Mouse (Mus musculus) liver, embryonic 12.5 days (tissue): Measurements from ENCODE around the gene Cmtm2b. TPM values are rescaled to one million over a fixed set of nuclear protein-coding genes. Genes with fewer than 3 reads are reported as not detected.

ENCODE experiments used
- ATAC-seq: fragments of 200-750 bp; cut with Nextera tagmentation; 2 replicates; pipeline ENCODE4 v1.8.0; 2017; ENCODE audit warnings: moderate number of reproducible peaks, mild to moderate bottlenecking, moderate library complexity
- H3K27ac ChIP-seq: fragments of 300-500 bp; sonication (generic); 2 replicates; pipeline ENCODE4 v1.5.1; 2016; ENCODE audit warnings: mild to moderate bottlenecking
- H3K27me3 ChIP-seq: fragments of 300-500 bp; sonication (generic); replicated peaks from 2 replicates; pipeline ENCODE4 v1.6.1; 2016; ENCODE audit warnings: mild to moderate bottlenecking, moderate library complexity
- H3K36me3 ChIP-seq: fragments of 300-500 bp; sonication (generic); 2 replicates; pipeline ENCODE4 v1.6.1; 2016; ENCODE audit warnings: mild to moderate bottlenecking, moderate library complexity
- H3K4me1 ChIP-seq: fragments of 300-500 bp; sonication (generic); 2 replicates; pipeline ENCODE4 v1.6.1; 2016
- H3K4me2 ChIP-seq: fragments of 300-500 bp; sonication (generic); 2 replicates; pipeline ENCODE4 v1.6.1; 2016; ENCODE audit warnings: mild to moderate bottlenecking, moderate library complexity
- H3K4me3 ChIP-seq: fragments of 300-500 bp; sonication (generic); 2 replicates; pipeline ENCODE4 v1.5.1; 2016; ENCODE audit warnings: mild to moderate bottlenecking, moderate library complexity
- H3K9ac ChIP-seq: fragments of 300-500 bp; sonication (generic); 2 replicates; pipeline ENCODE4 v1.6.1; 2016; ENCODE audit warnings: mild to moderate bottlenecking, moderate library complexity
- H3K9me3 ChIP-seq: fragments of 300-500 bp; sonication (generic); replicated peaks from 2 replicates; pipeline ENCODE4 v1.6.1; 2016; ENCODE audit warnings: mild to moderate bottlenecking, moderate library complexity
- WGBS: fragments of 180-500 bp; shearing (Covaris S2); methylation state at CpG from one replicate; pipeline ENCODE4 v1.1.7; 2016; ENCODE audit not compliant: insufficient replicate concordance; 5-methylcytosine and 5-hydroxymethylcytosine counted together
- polyA plus RNA-seq: library from polyadenylated mRNA; unstranded; fragments of >200 nt; fragmentation: Nextera tagmentation; extraction: Ambion mirVana; gene quantifications from 2 replicates; pipeline ENCODE4 v1.2.1, GENCODE M21; 2016

Gene Cmtm2b
- polyA plus RNA-seq, 1 experiment from 2014 or later = not detected

GRCm38 (mm10) chr8:104373779-104374178, 51.7 kb downstream of the Cmtm2b start:
- no peak overlapping the region for H3K27ac ChIP-seq
- WGBS = 72% methylated on average over 11 of the region's 11 CpGs
- no peak overlapping the region for H3K4me3 ChIP-seq
- peaks cover 7% of the 10 kb centered on the region; the same call in 1 of the 2 replicates for H3K4me1 ChIP-seq
- no peaks in the 10 kb centered on the region for H3K9me3 ChIP-seq
- no peak overlapping the region for H3K4me2 ChIP-seq
- no peaks in the 10 kb centered on the region for H3K36me3 ChIP-seq
- H3K27me3 ChIP-seq = no peaks in the 10 kb centered on the region
- H3K9ac ChIP-seq = no peak overlapping the region
- no peak for ATAC-seq

GRCm38 (mm10) chr8:104374269-104374668, 52.2 kb downstream of the Cmtm2b start:
- Histone ChIP-seq H3K4me1 (peaks cover 7% of the 10 kb centered on the region; the same call in 1 of the 2 replicates), H3K4me3 (no peak overlapping the region), H3K36me3 (no peaks in the 10 kb centered on the region), H3K9me3 (no peaks in the 10 kb centered on the region), H3K4me2 (no peak overlapping the region), H3K27ac (no peak overlapping the region), H3K27me3 (no peaks in the 10 kb centered on the region), H3K9ac (no peak overlapping the region)
- WGBS = 70% methylated on average over 11 of the region's 11 CpGs
- no peak for ATAC-seq

- Histone ChIP-seq H3K27me3 (no peaks in the 10 kb centered on the region), H3K4me1 (peaks cover 7% of the 10 kb centered on the region; the same call in 1 of the 2 replicates), H3K9me3 (no peaks in the 10 kb centered on the region), H3K4me3 (no peak overlapping the region), H3K36me3 (no peaks in the 10 kb centered on the region), H3K4me2 (no peak overlapping the region), H3K9ac (no peak overlapping the region), H3K27ac (0 out of 2 replicates have a peak overlapping the region, but pooled peaks have one; percentile 12)
- ATAC-seq = peak; percentile 61
- WGBS = 58% methylated on average over 14 of the region's 14 CpGs
Observed at GRCm38 (mm10) chr8:104374864-104375846, 53.1 kb downstream of the Cmtm2b start.

GRCm38 (mm10) chr8:104375959-104376358, 53.9 kb downstream of the Cmtm2b start:
- no peak overlapping the region for H3K4me3 ChIP-seq
- no peak overlapping the region for H3K9ac ChIP-seq
- no peaks in the 10 kb centered on the region for H3K36me3 ChIP-seq
- H3K9me3 ChIP-seq = no peaks in the 10 kb centered on the region
- ATAC-seq = no peak
- 64% methylated on average over 5 of the region's 5 CpGs for WGBS
- H3K27me3 ChIP-seq = no peaks in the 10 kb centered on the region
- 0 out of 2 replicates have a peak overlapping the region, but pooled peaks have one; percentile 30 for H3K27ac ChIP-seq
- H3K4me1 ChIP-seq = peaks cover 7% of the 10 kb centered on the region; the same call in 1 of the 2 replicates
- no peak overlapping the region for H3K4me2 ChIP-seq

GRCm38 (mm10) chr8:104376669-104377068, 54.6 kb downstream of the Cmtm2b start:
- Histone ChIP-seq H3K27me3 (no peaks in the 10 kb centered on the region), H3K4me1 (peaks cover 7% of the 10 kb centered on the region; the same call in 1 of the 2 replicates), H3K4me2 (no peak overlapping the region), H3K27ac (no peak overlapping the region), H3K9ac (no peak overlapping the region), H3K9me3 (no peaks in the 10 kb centered on the region), H3K36me3 (no peaks in the 10 kb centered on the region), H3K4me3 (no peak overlapping the region)
- WGBS = 70% methylated on average over 11 of the region's 11 CpGs
- ATAC-seq = no peak

GRCm38 (mm10) chr8:104379301-104379836, 57.3 kb downstream of the Cmtm2b start:
- Histone ChIP-seq H3K4me3 (no peak overlapping the region), H3K9ac (no peak overlapping the region), H3K4me2 (no peak overlapping the region), H3K27ac (no peak overlapping the region), H3K36me3 (no peaks in the 10 kb centered on the region), H3K9me3 (no peaks in the 10 kb centered on the region), H3K4me1 (peaks cover 10% of the 10 kb centered on the region; the same call in 1 of the 2 replicates), H3K27me3 (no peaks in the 10 kb centered on the region)
- ATAC-seq = no peak
- WGBS = 79% methylated on average over 10 of the region's 10 CpGs

- H3K27me3 ChIP-seq = no peaks in the 10 kb centered on the region
- 77% methylated on average over 7 of the region's 7 CpGs for WGBS
- ATAC-seq = no peak
- H3K9ac ChIP-seq = no peak overlapping the region
- peaks cover 10% of the 10 kb centered on the region; the same call in 1 of the 2 replicates for H3K4me1 ChIP-seq
- H3K4me3 ChIP-seq = no peak overlapping the region
- no peak overlapping the region for H3K4me2 ChIP-seq
- no peak overlapping the region for H3K27ac ChIP-seq
- H3K9me3 ChIP-seq = no peaks in the 10 kb centered on the region
- no peaks in the 10 kb centered on the region for H3K36me3 ChIP-seq
Observed at GRCm38 (mm10) chr8:104380269-104380668, 58.2 kb downstream of the Cmtm2b start.

Other genes starting within 250 kb of the Cmtm2b start
- 9.4 and 9.9 TPM in 2 replicates for gene Cdh5, start 220.6 kb upstream of the Cmtm2b start, polyA plus RNA-seq
- 0.06 TPM in 1 of 2 replicates, not detected in the other for gene Bean1, start 151.8 kb upstream of the Cmtm2b start, polyA plus RNA-seq
- 8.1 and 9.1 TPM in 2 replicates for gene Tk2, start 73.7 kb upstream of the Cmtm2b start, polyA plus RNA-seq
- 20.6 and 21.6 TPM in 2 replicates for gene Cklf, start 71.4 kb upstream of the Cmtm2b start, polyA plus RNA-seq
- not detected in 2 replicates for gene Cmtm2a, start 29.0 kb upstream of the Cmtm2b start, polyA plus RNA-seq
- not detected in 2 replicates for gene Gm45711, start 12.1 kb upstream of the Cmtm2b start, polyA plus RNA-seq
- not detected in 2 replicates for gene Cmtm1, start 12.1 kb upstream of the Cmtm2b start, polyA plus RNA-seq
- not detected in 2 replicates for gene Gm11020, start 663 bp upstream of the Cmtm2b start, polyA plus RNA-seq
- 34.5 and 34.8 TPM in 2 replicates for gene Cmtm3, start 17.2 kb downstream of the Cmtm2b start, polyA plus RNA-seq
- gene Cmtm4, start 73.6 kb downstream of the Cmtm2b start, polyA plus RNA-seq = 0.67 and 0.68 TPM in 2 replicates
- gene Dync1li2, start 120.8 kb downstream of the Cmtm2b start, polyA plus RNA-seq = 22.8 and 25.2 TPM in 2 replicates
- gene Terb1, start 187.7 kb downstream of the Cmtm2b start, polyA plus RNA-seq = 0.04 and 0.07 TPM in 2 replicates
- gene Nae1, start 212.4 kb downstream of the Cmtm2b start, polyA plus RNA-seq = 47.5 and 48.8 TPM in 2 replicates
- gene Car7, start 212.5 kb downstream of the Cmtm2b start, polyA plus RNA-seq = 2.2 and 2.3 TPM in 2 replicates